Mouse (Mus musculus) forebrain, embryonic 11.5 days (tissue): ENCODE results near the gene Naa60. TPM values are rescaled to one million over a fixed set of nuclear protein-coding genes. Genes with fewer than 3 reads are reported as not detected.
A peak's percentile ranks its signal among the peaks of the same experiment; 100 is the strongest.

Experiments
- ATAC-seq: fragments of 200-750 bp; cut with Nextera tagmentation; replicated peaks from 2 replicates; pipeline ENCODE4 v1.8.0; 2017; ENCODE audit warnings: moderate TSS enrichment; ENCODE audit not compliant: low FRiP score
- DNase-seq: peaks from one replicate; pipeline ENCODE4 v3.0.0-alpha.2; 2017; ENCODE audit warnings: low spot score
- H3K27ac ChIP-seq: fragments of 300-500 bp; sonication (generic); 2 replicates; pipeline ENCODE4 v1.5.1; 2014; ENCODE audit warnings: low read depth, low read length
- H3K27me3 ChIP-seq: fragments of 300-500 bp; sonication (generic); 2 replicates; pipeline ENCODE4 v1.6.1; 2014; ENCODE audit warnings: mild to moderate bottlenecking, low read length, mixed read lengths; ENCODE audit not compliant: control insufficient read depth, insufficient read depth
- H3K36me3 ChIP-seq: fragments of 300-500 bp; sonication (generic); 2 replicates; pipeline ENCODE4 v1.6.1; 2014; ENCODE audit warnings: mild to moderate bottlenecking, low read length, moderate library complexity, mixed read lengths; ENCODE audit not compliant: control insufficient read depth, insufficient read depth
- H3K4me1 ChIP-seq: fragments of 300-500 bp; sonication (generic); replicated peaks from 2 replicates; pipeline ENCODE4 v1.6.1; 2014; ENCODE audit warnings: low read length, mixed read lengths; ENCODE audit not compliant: control insufficient read depth, insufficient read depth
- H3K4me2 ChIP-seq: fragments of 300-500 bp; sonication (generic); 2 replicates; pipeline ENCODE4 v1.6.1; 2014; ENCODE audit warnings: low read depth, mild to moderate bottlenecking, low read length, moderate library complexity, mixed read lengths; ENCODE audit not compliant: severe bottlenecking
- H3K4me3 ChIP-seq: fragments of 300-500 bp; sonication (generic); 2 replicates; pipeline ENCODE4 v1.5.1; 2014; ENCODE audit warnings: low read depth, low read length
- H3K9ac ChIP-seq: fragments of 300-500 bp; sonication (generic); 2 replicates; pipeline ENCODE4 v1.6.1; 2014; ENCODE audit warnings: low read length
- H3K9me3 ChIP-seq: fragments of 300-500 bp; sonication (generic); 2 replicates; pipeline ENCODE4 v1.6.1; 2016; ENCODE audit warnings: low read length, mixed read lengths; ENCODE audit not compliant: control insufficient read depth
- WGBS: fragments of 180-500 bp; shearing (Covaris S2); extraction: QIAGEN DNeasy Blood & Tissue Kit; methylation state at CpG from one replicate; pipeline ENCODE4 v1.1.7; 2014; 5-methylcytosine and 5-hydroxymethylcytosine counted together
- polyA plus RNA-seq: library from polyadenylated mRNA; unstranded; fragments of >200 nt; fragmentation: Nextera tagmentation; extraction: Ambion mirVana; gene quantifications from 2 replicates; pipeline ENCODE4 v1.2.1, GENCODE M21; 2014

Gene Naa60
- 64.8 and 74.1 TPM in 2 replicates for polyA plus RNA-seq

DNA sequence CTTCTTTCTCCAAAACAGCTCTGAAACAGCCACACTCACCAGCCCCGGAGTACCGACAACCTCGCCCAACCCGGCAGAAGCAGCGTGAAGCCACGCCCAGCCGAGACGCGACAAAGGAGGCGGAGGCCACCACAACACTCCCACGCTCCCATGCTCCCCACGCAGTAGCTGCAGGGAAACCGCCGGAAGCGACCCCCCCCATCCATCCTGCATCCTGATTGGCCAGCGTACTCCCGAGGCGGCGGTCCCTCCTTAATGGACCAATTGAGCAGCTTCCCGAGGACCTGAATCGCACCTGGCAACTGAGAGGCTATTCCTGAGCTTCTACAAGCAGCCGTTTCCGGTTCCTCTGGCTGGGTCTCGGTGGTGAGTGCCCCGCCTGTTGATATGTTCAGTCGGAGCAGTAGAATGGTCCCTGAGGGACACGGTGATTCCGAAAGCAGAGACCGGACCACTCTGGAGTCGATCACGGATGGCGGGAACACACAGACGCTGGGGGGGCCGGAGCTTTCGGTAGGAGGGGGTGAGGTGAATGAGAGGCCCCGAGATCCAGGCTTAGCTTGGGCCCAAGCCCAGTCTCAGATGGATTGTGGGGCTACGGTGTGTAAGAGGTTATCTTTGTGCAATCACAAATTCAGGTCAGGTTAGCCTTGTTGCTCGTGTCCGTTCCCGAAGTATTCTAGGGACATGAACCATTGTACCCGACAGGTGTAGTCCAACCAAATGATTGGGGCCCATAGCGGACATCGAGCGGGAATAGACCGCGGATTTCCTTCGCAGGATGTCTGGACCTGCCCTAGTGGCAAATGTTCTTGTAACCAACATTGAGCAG, at the start of gene Naa60:
TSS of gene Naa60 (plus strand) at position 160 of the 832 bp plus-strand sequence.
- peak; percentile 98 for ATAC-seq
- WGBS = 4% methylated on average over 47 of the region's 47 CpGs
- no peak within 1 kb of the TSS for H3K27ac ChIP-seq

DNA sequence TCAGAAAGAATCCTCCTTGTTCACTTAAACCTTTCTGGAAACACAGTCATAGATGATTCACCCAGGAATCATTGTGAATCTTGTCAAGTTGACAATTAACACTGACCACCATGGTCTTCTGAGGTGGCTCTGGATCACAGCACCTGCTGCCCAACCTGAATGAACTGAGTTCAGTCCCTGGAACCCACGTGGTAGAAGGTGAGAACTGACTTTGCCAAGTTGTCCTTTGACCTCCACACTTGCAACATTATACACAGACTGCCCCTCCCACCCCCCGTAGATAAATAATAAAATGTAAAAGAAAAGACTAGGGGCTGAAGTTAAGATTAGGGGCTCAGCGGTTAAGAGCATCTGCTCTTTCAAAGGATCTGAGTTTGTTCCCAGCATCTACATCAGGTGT, 44.2 kb upstream of the Naa60 start:
- H3K4me1 ChIP-seq = no peaks in the 10 kb centered on the region
- 59% methylated on average over 3 of the region's 3 CpGs for WGBS
- H3K27ac ChIP-seq = no peak overlapping the region
- DNase-seq (no peak), ATAC-seq (no peak)
- no peak overlapping the region for H3K9ac ChIP-seq
- H3K4me2 ChIP-seq = no peak overlapping the region
- H3K36me3 ChIP-seq = no peaks in the 10 kb centered on the region
- no peaks in the 10 kb centered on the region for H3K9me3 ChIP-seq
- H3K27me3 ChIP-seq = no peaks in the 10 kb centered on the region
- H3K4me3 ChIP-seq = no peak overlapping the region

More for the DNA sequence above, at the start of gene Naa60:
- peak within 1 kb of the TSS; percentile 66 for H3K9ac ChIP-seq
- H3K9me3 ChIP-seq = no peaks in the 10 kb centered on the region
- peak within 1 kb of the TSS; percentile 81 for H3K4me2 ChIP-seq
- peak; percentile 97 for DNase-seq
- no peaks in the 10 kb centered on the region; the same call in 1 of the 2 replicates for H3K36me3 ChIP-seq
- no peaks in the 10 kb centered on the region for H3K27me3 ChIP-seq
- peak within 1 kb of the TSS; percentile 44 for H3K4me3 ChIP-seq
- H3K4me1 ChIP-seq = no peaks in the 10 kb centered on the region; the same call in 1 of the 2 replicates

GRCm38 (mm10) chr16:3829727-3830126, 42.4 kb upstream of the Naa60 start:
- no peak for DNase-seq
- no peaks in the 10 kb centered on the region for H3K36me3 ChIP-seq
- no peaks in the 10 kb centered on the region for H3K27me3 ChIP-seq
- H3K9me3 ChIP-seq = no peaks in the 10 kb centered on the region
- H3K27ac ChIP-seq = no peak overlapping the region
- no peak overlapping the region for H3K4me2 ChIP-seq
- WGBS = 87% methylated on average over 2 of the region's 2 CpGs
- no peak overlapping the region for H3K4me3 ChIP-seq
- H3K9ac ChIP-seq = no peak overlapping the region
- no peaks in the 10 kb centered on the region for H3K4me1 ChIP-seq
- ATAC-seq = no peak

GRCm38 (mm10) chr16:3830588-3831109, 41.5 kb upstream of the Naa60 start, which contains the start of gene Olfr15:
Gene Olfr15, plus strand, starts transcription at chr16:3830878.
- no peaks in the 10 kb centered on the region for H3K27me3 ChIP-seq
- H3K4me2 ChIP-seq = no peak within 1 kb of the TSS
- H3K27ac ChIP-seq = no peak within 1 kb of the TSS
- ATAC-seq = no peak
- no peaks in the 10 kb centered on the region for H3K4me1 ChIP-seq
- DNase-seq = no peak
- H3K9ac ChIP-seq = no peak within 1 kb of the TSS
- H3K9me3 ChIP-seq = no peaks in the 10 kb centered on the region
- no peaks in the 10 kb centered on the region for H3K36me3 ChIP-seq
- no peak within 1 kb of the TSS for H3K4me3 ChIP-seq

GRCm38 (mm10) chr16:3835461-3835860, 36.7 kb upstream of the Naa60 start:
- H3K4me3 ChIP-seq = no peak overlapping the region
- no peak overlapping the region for H3K4me2 ChIP-seq
- whole genome bisulfite sequencing = 81% methylated on average over 2 of the region's 2 CpGs
- no peak overlapping the region for H3K9ac ChIP-seq
- DNase-seq (no peak), ATAC-seq (no peak)
- H3K27ac ChIP-seq = no peak overlapping the region
- H3K4me1 ChIP-seq = no peaks in the 10 kb centered on the region
- H3K9me3 ChIP-seq = no peaks in the 10 kb centered on the region
- no peaks in the 10 kb centered on the region for H3K27me3 ChIP-seq
- no peaks in the 10 kb centered on the region for H3K36me3 ChIP-seq

GRCm38 (mm10) chr16:3839157-3839885, 32.9 kb upstream of the Naa60 start:
- H3K4me1 ChIP-seq = no peaks in the 10 kb centered on the region
- H3K36me3 ChIP-seq = no peaks in the 10 kb centered on the region
- WGBS = 59% methylated on average over 17 of the region's 17 CpGs
- H3K9me3 ChIP-seq = no peaks in the 10 kb centered on the region
- no peak overlapping the region for H3K4me2 ChIP-seq
- H3K27ac ChIP-seq = no peak overlapping the region
- no peak overlapping the region for H3K4me3 ChIP-seq
- H3K27me3 ChIP-seq = no peaks in the 10 kb centered on the region
- ATAC-seq (no peak), DNase-seq (no peak)
- no peak overlapping the region for H3K9ac ChIP-seq

- Histone ChIP-seq H3K4me1 (0 out of 2 replicates have a peak, but pooled peaks cover 2% of the 10 kb centered on the region), H3K4me3 (no peak overlapping the region), H3K9ac (no peak overlapping the region), H3K27ac (no peak overlapping the region), H3K9me3 (no peaks in the 10 kb centered on the region), H3K36me3 (no peaks in the 10 kb centered on the region), H3K4me2 (no peak overlapping the region), H3K27me3 (peaks cover 2% of the 10 kb centered on the region; the same call in 1 of the 2 replicates)
- ATAC-seq = no peak
- WGBS = 41% methylated on average over 4 of the region's 4 CpGs
- DNase-seq = no peak
These were observed 29.2 kb upstream of the Naa60 start for GRCm38 (mm10) chr16:3842989-3843388.

DNA sequence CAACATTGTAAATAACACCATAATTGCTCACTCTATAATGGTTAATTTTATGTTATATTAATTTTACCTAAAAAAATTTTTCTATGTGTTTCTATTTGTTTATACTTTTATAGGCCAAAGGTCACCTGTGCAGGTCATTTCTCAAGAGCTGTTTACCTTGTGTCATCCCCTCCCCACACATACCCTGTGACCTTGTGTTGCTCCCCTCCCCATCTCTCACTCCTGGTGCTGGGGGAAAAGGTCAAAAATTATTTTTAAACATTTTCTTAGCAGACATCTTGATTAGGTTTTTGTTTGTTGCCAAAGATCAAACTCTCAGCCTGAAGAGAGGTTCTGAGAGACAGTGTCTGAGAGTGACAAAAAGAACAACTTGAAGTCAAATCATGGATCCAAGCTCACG, 28.4 kb upstream of the Naa60 start:
- 74% methylated on average over 1 of the region's 1 CpGs for WGBS
- Histone ChIP-seq H3K9ac (no peak overlapping the region), H3K4me3 (no peak overlapping the region), H3K9me3 (no peaks in the 10 kb centered on the region), H3K27ac (no peak overlapping the region), H3K27me3 (peaks cover 2% of the 10 kb centered on the region; the same call in 1 of the 2 replicates), H3K4me2 (no peak overlapping the region), H3K4me1 (0 out of 2 replicates have a peak, but pooled peaks cover 2% of the 10 kb centered on the region), H3K36me3 (no peaks in the 10 kb centered on the region)
- ATAC-seq (no peak), DNase-seq (no peak)
